Mouse (Mus musculus) forebrain, embryonic 16.5 days (tissue): ENCODE results near the gene Anxa9. TPM values are rescaled to one million over a fixed set of nuclear protein-coding genes. Genes with fewer than 3 reads are reported as not detected.
A peak's percentile ranks its signal among the peaks of the same experiment; 100 is the strongest.

Experiments used
- ATAC-seq: fragments of 200-750 bp; cut with Nextera tagmentation; 2 replicates; pipeline ENCODE4 v1.8.0; 2017; ENCODE audit warnings: mild to moderate bottlenecking, moderate library complexity
- H3K27ac ChIP-seq: fragments of 300-500 bp; sonication (generic); 2 replicates; pipeline ENCODE4 v1.5.1; 2014; ENCODE audit warnings: low read length, control low read depth
- H3K27me3 ChIP-seq: fragments of 300-500 bp; sonication (generic); replicated peaks from 2 replicates; pipeline ENCODE4 v1.6.1; 2014; ENCODE audit warnings: low read length; ENCODE audit not compliant: control insufficient read depth, insufficient read depth
- H3K36me3 ChIP-seq: fragments of 300-500 bp; sonication (generic); 2 replicates; pipeline ENCODE4 v1.6.1; 2014; ENCODE audit not compliant: control insufficient read depth, insufficient read depth
- H3K4me1 ChIP-seq: fragments of 300-500 bp; sonication (generic); replicated peaks from 2 replicates; pipeline ENCODE4 v1.6.1; 2014; ENCODE audit warnings: low read length; ENCODE audit not compliant: control insufficient read depth, insufficient read depth
- H3K4me2 ChIP-seq: fragments of 300-500 bp; sonication (generic); 2 replicates; pipeline ENCODE4 v1.6.1; 2014; ENCODE audit warnings: mild to moderate bottlenecking, low read length, control low read depth
- H3K4me3 ChIP-seq: fragments of 300-500 bp; sonication (generic); replicated peaks from 2 replicates; pipeline ENCODE4 v1.5.1; 2014; ENCODE audit warnings: mild to moderate bottlenecking, low read length, control low read depth
- H3K9ac ChIP-seq: fragments of 300-500 bp; sonication (generic); replicated peaks from 2 replicates; pipeline ENCODE4 v1.6.1; 2014; ENCODE audit warnings: low read depth, low read length, control low read depth
- H3K9me3 ChIP-seq: fragments of 300-500 bp; sonication (generic); 2 replicates; pipeline ENCODE4 v1.6.1; 2016; ENCODE audit warnings: low read length; ENCODE audit not compliant: control insufficient read depth
- WGBS: fragments of 180-500 bp; shearing (Covaris S2); extraction: QIAGEN DNeasy Blood & Tissue Kit; methylation state at CpG from one replicate; pipeline ENCODE4 v1.1.7; 2014; 5-methylcytosine and 5-hydroxymethylcytosine counted together
- polyA plus RNA-seq: library from polyadenylated mRNA; unstranded; fragments of >200 nt; fragmentation: Nextera tagmentation; extraction: Ambion mirVana; gene quantifications from 2 replicates; pipeline ENCODE4 v1.2.1, GENCODE M21; 2015

Anxa9 gene
- polyA plus RNA-seq, 1 experiment from 2014 or later = 0.51 TPM

- H3K4me3 ChIP-seq = peak overlapping the region; percentile 94
- no peaks in the 10 kb centered on the region for H3K27me3 ChIP-seq
- ATAC-seq = peak; percentile 93
- H3K27ac ChIP-seq = peak overlapping the region; percentile 91
- WGBS = under 1% methylated on average over 69 of the region's 71 CpGs
- no peaks in the 10 kb centered on the region for H3K9me3 ChIP-seq
- peak overlapping the region; percentile 100 for H3K9ac ChIP-seq
- peak overlapping the region; percentile 81 for H3K4me2 ChIP-seq
- no peaks in the 10 kb centered on the region for H3K36me3 ChIP-seq
- H3K4me1 ChIP-seq = peaks cover 34% of the 10 kb centered on the region
These were observed 8.3 kb upstream of the Anxa9 start for GRCm38 (mm10) chr3:95315094-95315843.

DNA sequence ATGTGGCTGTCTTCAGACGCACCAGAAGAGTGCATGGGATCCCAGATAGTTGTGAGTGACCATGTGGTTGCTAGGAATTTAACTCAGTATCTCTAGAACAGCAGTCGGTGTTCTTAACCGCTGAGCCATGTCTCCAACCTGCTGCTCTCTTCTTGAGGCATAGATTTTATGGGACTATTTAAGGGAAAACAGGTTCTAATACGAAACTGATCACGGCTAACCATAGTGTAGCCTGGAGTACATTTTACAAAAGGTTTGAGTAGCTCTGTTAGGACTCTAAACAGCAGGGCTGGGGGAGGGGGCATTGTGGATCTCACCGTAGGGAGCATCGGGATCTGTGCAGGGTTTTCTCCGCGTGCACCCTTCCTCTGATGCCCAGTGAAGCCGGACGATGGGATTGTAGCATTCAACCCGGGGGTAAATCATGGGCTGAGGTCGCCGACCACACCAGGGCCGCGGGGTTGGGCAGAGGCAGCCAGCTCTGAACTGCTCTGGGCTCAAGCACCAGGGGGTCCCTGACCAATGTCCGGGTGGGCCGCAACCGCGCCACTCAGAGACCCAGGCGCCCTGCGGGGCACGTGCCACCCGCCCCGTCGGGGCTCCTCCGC, 7.6 kb upstream of the Anxa9 start, which contains the start of gene Cers2:
Cers2 (plus strand) TSS at position 306 of the 608 bp plus-strand sequence.
- H3K9me3 ChIP-seq = no peaks in the 10 kb centered on the region
- H3K27me3 ChIP-seq = no peaks in the 10 kb centered on the region
- ATAC-seq = peak; percentile 37
- peaks cover 34% of the 10 kb centered on the region for H3K4me1 ChIP-seq
- H3K4me3 ChIP-seq = peak within 1 kb of the TSS; percentile 94
- H3K27ac ChIP-seq = peak within 1 kb of the TSS; percentile 91
- peak within 1 kb of the TSS; percentile 81 for H3K4me2 ChIP-seq
- 2% methylated on average over 27 of the region's 27 CpGs for WGBS
- peak within 1 kb of the TSS; percentile 100 for H3K9ac ChIP-seq
- no peaks in the 10 kb centered on the region for H3K36me3 ChIP-seq

DNA sequence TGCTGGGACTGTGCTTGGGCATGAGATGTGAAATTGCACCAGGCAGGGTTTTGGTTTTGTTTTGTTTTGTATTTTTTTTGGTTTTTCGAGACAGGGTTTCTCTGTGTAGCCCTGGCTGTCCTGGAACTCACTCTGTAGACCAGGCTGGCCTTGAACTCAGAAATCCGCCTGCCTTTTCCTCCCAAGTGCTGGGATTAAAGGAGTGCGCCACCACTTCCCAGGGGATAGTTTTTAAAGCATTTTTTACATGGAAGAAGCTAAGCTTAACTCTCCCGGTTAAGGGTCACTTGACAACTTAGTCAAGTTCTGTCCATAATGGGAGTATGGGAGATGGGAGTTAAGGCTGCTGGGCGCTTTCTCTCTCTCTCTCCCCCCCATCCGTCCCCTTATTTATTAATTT, 7.1 kb upstream of the Anxa9 start:
- Histone ChIP-seq H3K9ac (no peak overlapping the region), H3K4me2 (peak overlapping the region; percentile 81), H3K4me1 (peaks cover 34% of the 10 kb centered on the region), H3K36me3 (no peaks in the 10 kb centered on the region), H3K27ac (no peak overlapping the region), H3K4me3 (peak overlapping the region; percentile 94), H3K27me3 (no peaks in the 10 kb centered on the region), H3K9me3 (no peaks in the 10 kb centered on the region)
- WGBS = 62% methylated on average over 6 of the region's 6 CpGs
- no peak for ATAC-seq

DNA sequence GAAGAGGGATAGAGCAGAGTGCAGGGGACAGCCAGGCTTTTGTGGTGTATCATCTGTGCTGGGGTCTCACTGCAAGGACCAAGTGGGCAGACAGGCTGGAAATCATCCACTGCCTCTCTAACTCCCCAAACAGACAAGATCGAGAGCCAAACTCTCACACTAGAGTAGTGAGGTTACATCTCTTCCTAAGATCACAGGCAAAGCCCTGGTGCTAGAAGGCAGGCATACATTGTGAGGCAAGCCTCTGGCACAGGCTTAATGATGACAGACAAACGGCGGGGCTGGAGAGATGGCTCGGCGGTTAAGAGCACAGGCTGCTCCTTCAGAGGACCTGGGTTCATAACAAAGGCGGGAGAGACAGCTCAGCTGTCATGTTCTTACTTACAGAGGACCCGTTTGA, 6.5 kb upstream of the Anxa9 start:
- H3K4me1 ChIP-seq = peaks cover 30% of the 10 kb centered on the region
- no peak overlapping the region for H3K27ac ChIP-seq
- 44% methylated on average over 7 of the region's 7 CpGs for WGBS
- no peak overlapping the region for H3K4me2 ChIP-seq
- no peak overlapping the region for H3K4me3 ChIP-seq
- no peaks in the 10 kb centered on the region for H3K36me3 ChIP-seq
- no peak for ATAC-seq
- H3K27me3 ChIP-seq = no peaks in the 10 kb centered on the region
- H3K9ac ChIP-seq = no peak overlapping the region
- no peaks in the 10 kb centered on the region for H3K9me3 ChIP-seq

DNA sequence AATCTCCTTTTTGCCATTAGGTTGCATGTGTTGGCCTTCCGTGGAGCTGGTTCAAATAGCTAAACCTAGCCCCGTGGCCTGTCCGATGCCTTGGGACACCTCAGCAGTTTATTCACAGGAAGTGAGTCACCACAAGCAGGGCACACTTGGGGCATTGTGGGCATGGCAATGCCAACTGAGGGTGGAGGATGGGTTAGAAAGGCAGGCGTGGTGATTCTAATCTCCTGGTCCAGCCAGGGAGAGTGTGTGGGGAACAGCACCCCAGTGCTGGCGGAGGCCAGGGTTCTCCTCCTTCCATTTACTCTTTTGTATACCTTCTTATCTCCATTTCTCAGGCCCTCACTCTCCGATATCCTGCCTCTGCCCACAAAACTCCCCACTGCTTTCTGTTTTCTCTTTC, 5.6 kb upstream of the Anxa9 start:
- ATAC-seq = no peak
- Histone ChIP-seq H3K9ac (no peak overlapping the region), H3K4me2 (no peak overlapping the region), H3K27ac (no peak overlapping the region), H3K9me3 (no peaks in the 10 kb centered on the region), H3K4me3 (no peak overlapping the region), H3K4me1 (peaks cover 24% of the 10 kb centered on the region), H3K27me3 (no peaks in the 10 kb centered on the region), H3K36me3 (no peaks in the 10 kb centered on the region)
- 72% methylated on average over 6 of the region's 6 CpGs for WGBS

DNA sequence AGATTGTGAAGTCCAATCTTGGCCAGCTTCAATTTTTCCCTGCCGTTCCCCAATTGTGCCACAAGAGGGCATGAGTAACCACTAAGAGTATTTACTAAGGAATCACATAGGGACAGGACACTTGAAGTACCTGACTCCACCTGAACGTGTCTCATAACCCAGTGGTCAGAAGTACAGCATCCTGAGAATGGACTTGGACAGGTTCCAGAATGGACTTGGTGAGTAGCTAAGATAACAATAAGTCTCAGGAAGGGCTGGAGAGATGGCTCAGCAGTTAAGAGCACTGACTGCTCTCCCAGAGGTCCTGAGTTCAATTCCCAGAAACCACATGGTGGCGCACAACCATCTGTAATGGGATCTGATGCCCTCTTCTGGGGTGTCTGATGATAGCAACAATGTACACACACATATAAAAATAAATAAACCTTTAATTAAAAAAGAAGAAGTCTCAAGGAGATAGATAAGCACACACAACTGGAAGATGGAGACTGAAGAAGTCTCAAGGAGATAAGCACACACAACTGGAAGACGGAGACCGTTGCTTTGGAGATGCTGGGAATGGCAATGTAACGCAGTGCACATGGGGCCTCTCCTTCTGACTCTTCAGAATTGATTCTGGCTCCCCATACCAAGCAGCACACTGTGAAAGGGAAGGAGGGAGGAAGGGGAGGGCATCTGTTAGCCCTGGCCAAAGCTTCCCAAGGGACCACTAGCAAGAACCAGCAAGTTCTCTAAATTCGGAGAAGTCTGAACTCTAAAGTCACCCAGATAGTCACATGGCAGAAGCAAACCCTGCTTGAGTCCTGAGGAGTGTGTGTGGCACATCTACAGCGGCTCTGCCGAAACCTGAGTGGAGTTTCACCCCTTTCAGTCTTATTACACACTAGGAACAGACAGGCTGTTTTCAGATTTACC, 4.2 kb upstream of the Anxa9 start:
- no peaks in the 10 kb centered on the region for H3K36me3 ChIP-seq
- H3K9me3 ChIP-seq = no peaks in the 10 kb centered on the region
- no peak overlapping the region for H3K4me2 ChIP-seq
- no peak for ATAC-seq
- H3K27ac ChIP-seq = no peak overlapping the region
- WGBS = 70% methylated on average over 9 of the region's 9 CpGs
- peaks cover 14% of the 10 kb centered on the region for H3K4me1 ChIP-seq
- no peaks in the 10 kb centered on the region for H3K27me3 ChIP-seq
- H3K9ac ChIP-seq = no peak overlapping the region
- H3K4me3 ChIP-seq = no peak overlapping the region

DNA sequence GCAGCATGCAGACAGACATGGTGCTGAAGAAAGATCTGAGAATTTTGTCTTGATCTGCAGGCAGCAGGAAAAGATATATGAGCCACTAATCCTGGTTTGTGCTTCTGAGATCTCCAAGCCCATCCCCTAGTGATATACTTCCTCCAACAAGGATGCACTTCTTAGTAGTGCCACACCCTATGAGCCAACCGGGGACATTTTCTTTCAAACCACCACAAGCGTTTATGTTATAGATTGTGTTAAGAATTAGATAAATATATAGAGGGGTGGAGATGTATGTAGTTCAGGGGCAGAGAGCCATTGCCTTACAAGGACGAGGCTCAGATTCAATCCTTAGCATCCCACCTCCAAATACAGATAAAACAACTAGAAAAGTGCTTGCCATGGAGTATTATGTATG, 3.5 kb upstream of the Anxa9 start:
- ATAC-seq = no peak
- Histone ChIP-seq H3K9me3 (no peaks in the 10 kb centered on the region), H3K27ac (no peak overlapping the region), H3K9ac (no peak overlapping the region), H3K4me3 (no peak overlapping the region), H3K4me2 (no peak overlapping the region), H3K27me3 (no peaks in the 10 kb centered on the region), H3K4me1 (peaks cover 7% of the 10 kb centered on the region), H3K36me3 (no peaks in the 10 kb centered on the region)
- WGBS = 74% methylated on average over 3 of the region's 3 CpGs

GRCm38 (mm10) chr3:95306244-95306643, 732 bp downstream of the Anxa9 start:
- no peak for ATAC-seq
- Histone ChIP-seq H3K36me3 (no peaks in the 10 kb centered on the region), H3K4me2 (no peak overlapping the region), H3K4me1 (no peaks in the 10 kb centered on the region), H3K27me3 (no peaks in the 10 kb centered on the region), H3K4me3 (no peak overlapping the region), H3K9me3 (no peaks in the 10 kb centered on the region), H3K9ac (no peak overlapping the region), H3K27ac (no peak overlapping the region)
- WGBS = 88% methylated on average over 4 of the region's 4 CpGs

GRCm38 (mm10) chr3:95301204-95301796, 5.7 kb downstream of the Anxa9 start:
- WGBS = 83% methylated on average over 3 of the region's 3 CpGs
- no peak overlapping the region for H3K9ac ChIP-seq

More at GRCm38 (mm10) chr3:95301204-95301796, 5.7 kb downstream of the Anxa9 start:
- H3K36me3 ChIP-seq = no peaks in the 10 kb centered on the region; the same call in 1 of the 2 replicates
- H3K27ac ChIP-seq = no peak overlapping the region
- H3K4me3 ChIP-seq = no peak overlapping the region
- no peaks in the 10 kb centered on the region for H3K9me3 ChIP-seq
- H3K27me3 ChIP-seq = no peaks in the 10 kb centered on the region
- no peak overlapping the region for H3K4me2 ChIP-seq
- no peak for ATAC-seq
- H3K4me1 ChIP-seq = no peaks in the 10 kb centered on the region
